Mouse (Mus musculus) forebrain, embryonic 11.5 days (tissue): ENCODE measurements around the gene Sept9. TPM values are rescaled to one million over a fixed set of nuclear protein-coding genes. Genes with fewer than 3 reads are reported as not detected.

Experiments used
- ATAC-seq: fragments of 200-750 bp; cut with Nextera tagmentation; replicated peaks from 2 replicates; pipeline ENCODE4 v1.8.0; 2017; ENCODE audit warnings: moderate TSS enrichment; ENCODE audit not compliant: low FRiP score
- DNase-seq: peaks from one replicate; pipeline ENCODE4 v3.0.0-alpha.2; 2017; ENCODE audit warnings: low spot score
- H3K27ac ChIP-seq: fragments of 300-500 bp; sonication (generic); 2 replicates; pipeline ENCODE4 v1.5.1; 2014; ENCODE audit warnings: low read depth, low read length
- H3K27me3 ChIP-seq: fragments of 300-500 bp; sonication (generic); 2 replicates; pipeline ENCODE4 v1.6.1; 2014; ENCODE audit warnings: mild to moderate bottlenecking, low read length, mixed read lengths; ENCODE audit not compliant: control insufficient read depth, insufficient read depth
- H3K36me3 ChIP-seq: fragments of 300-500 bp; sonication (generic); 2 replicates; pipeline ENCODE4 v1.6.1; 2014; ENCODE audit warnings: mild to moderate bottlenecking, low read length, moderate library complexity, mixed read lengths; ENCODE audit not compliant: control insufficient read depth, insufficient read depth
- H3K4me1 ChIP-seq: fragments of 300-500 bp; sonication (generic); replicated peaks from 2 replicates; pipeline ENCODE4 v1.6.1; 2014; ENCODE audit warnings: low read length, mixed read lengths; ENCODE audit not compliant: control insufficient read depth, insufficient read depth
- H3K4me2 ChIP-seq: fragments of 300-500 bp; sonication (generic); 2 replicates; pipeline ENCODE4 v1.6.1; 2014; ENCODE audit warnings: low read depth, mild to moderate bottlenecking, low read length, moderate library complexity, mixed read lengths; ENCODE audit not compliant: severe bottlenecking
- H3K4me3 ChIP-seq: fragments of 300-500 bp; sonication (generic); 2 replicates; pipeline ENCODE4 v1.5.1; 2014; ENCODE audit warnings: low read depth, low read length
- H3K9ac ChIP-seq: fragments of 300-500 bp; sonication (generic); 2 replicates; pipeline ENCODE4 v1.6.1; 2014; ENCODE audit warnings: low read length
- H3K9me3 ChIP-seq: fragments of 300-500 bp; sonication (generic); 2 replicates; pipeline ENCODE4 v1.6.1; 2016; ENCODE audit warnings: low read length, mixed read lengths; ENCODE audit not compliant: control insufficient read depth
- WGBS: fragments of 180-500 bp; shearing (Covaris S2); extraction: QIAGEN DNeasy Blood & Tissue Kit; methylation state at CpG from one replicate; pipeline ENCODE4 v1.1.7; 2014; 5-methylcytosine and 5-hydroxymethylcytosine counted together
- polyA plus RNA-seq: library from polyadenylated mRNA; unstranded; fragments of >200 nt; fragmentation: Nextera tagmentation; extraction: Ambion mirVana; gene quantifications from 2 replicates; pipeline ENCODE4 v1.2.1, GENCODE M21; 2014

Sept9 gene
- polyA plus RNA-seq, 1 experiment from 2014 or later = 172 TPM

DNA sequence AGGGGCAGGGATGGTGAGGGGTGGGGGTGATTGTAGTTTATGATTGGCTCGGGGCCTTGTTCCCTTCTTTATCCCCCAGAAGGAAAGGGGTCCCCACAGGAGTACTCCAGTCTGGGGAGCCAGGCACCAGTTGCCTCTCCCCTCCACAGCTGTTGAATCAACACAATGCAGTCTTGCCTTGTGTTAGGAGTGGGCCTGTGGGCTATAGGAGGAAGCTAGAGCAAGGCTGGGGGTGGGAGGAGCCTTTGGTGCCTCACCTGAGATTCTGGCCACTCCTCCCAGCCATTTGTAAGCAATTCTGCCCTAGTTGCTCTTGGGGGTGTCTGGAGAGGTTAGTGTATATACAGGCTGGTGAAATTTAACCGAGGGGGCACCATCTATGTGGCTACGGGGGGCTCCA is 88.3 kb downstream of the Sept9 start:
- H3K9ac ChIP-seq = no peak overlapping the region
- peaks cover 6% of the 10 kb centered on the region for H3K36me3 ChIP-seq
- peaks cover 16% of the 10 kb centered on the region for H3K4me1 ChIP-seq
- no peak overlapping the region for H3K27ac ChIP-seq
- no peak overlapping the region for H3K4me3 ChIP-seq
- H3K9me3 ChIP-seq = no peaks in the 10 kb centered on the region
- H3K27me3 ChIP-seq = no peaks in the 10 kb centered on the region
- H3K4me2 ChIP-seq = no peak overlapping the region
- WGBS = 89% methylated on average over 3 of the region's 3 CpGs
- no peak for DNase-seq
- no peak for ATAC-seq

DNA sequence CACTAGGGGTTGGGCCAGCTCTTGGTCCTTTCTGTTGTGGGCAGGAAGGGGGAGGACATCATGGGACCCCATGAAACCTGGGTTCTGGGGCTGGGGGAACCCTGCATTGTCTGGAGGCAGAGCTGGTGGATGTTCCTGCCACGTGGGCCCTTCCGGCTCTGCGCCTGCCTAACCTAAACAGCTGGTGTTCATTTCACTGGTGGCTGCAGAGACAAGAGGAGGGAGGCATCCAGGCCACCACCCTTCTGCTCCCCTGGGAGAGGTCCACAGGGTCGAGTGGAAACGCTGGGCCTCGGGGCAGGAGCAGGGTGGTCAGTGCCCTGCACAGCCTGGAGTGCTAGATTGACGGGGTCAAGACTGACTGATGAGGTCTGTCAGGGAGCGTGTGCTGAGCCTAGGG is 89.3 kb downstream of the Sept9 start:
- 88% methylated on average over 8 of the region's 8 CpGs for WGBS
- Histone ChIP-seq H3K27me3 (no peaks in the 10 kb centered on the region), H3K27ac (no peak overlapping the region), H3K9me3 (no peaks in the 10 kb centered on the region), H3K9ac (no peak overlapping the region), H3K4me3 (no peak overlapping the region), H3K36me3 (peaks cover 6% of the 10 kb centered on the region), H3K4me1 (peaks cover 14% of the 10 kb centered on the region), H3K4me2 (no peak overlapping the region)
- ATAC-seq (no peak), DNase-seq (no peak)

DNA sequence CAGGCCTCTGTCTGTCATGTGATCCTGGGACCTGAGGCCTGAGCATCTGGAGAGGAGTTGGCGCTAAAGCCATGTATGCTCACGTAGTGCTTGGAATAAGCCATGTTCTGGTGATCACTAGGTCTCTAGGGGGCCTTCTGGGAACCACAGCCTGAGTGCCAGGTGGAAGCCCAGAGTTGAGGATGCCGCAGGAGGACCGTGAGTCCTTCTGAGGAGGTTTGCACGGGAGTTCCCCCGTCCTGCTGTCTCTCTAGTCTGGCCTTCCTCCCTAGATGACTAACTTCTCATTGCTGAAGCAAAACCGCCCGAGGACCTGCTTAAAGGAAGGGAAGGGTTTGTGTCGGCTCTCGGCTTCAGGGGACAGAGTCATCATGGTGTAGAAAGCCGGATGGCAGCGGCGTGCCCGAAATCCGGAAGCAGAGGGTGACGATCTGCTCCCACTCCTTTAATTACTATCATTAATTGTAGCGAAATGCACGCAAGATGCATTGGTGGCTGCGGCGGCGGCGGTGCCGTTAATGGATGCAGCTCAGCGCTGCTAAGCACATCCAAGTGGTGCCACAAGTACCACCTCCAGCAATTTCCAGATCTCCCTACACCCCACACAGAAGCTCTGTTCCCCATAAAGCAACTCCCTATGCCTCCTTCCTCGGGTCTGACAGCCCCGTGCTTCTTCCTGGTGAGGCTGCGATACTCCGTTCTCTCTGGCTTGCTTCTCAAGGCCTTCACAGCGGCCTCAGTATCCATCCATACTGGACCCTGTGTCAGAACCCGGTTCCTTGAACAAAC is 92.0 kb downstream of the Sept9 start:
- no peak for DNase-seq
- Histone ChIP-seq H3K9ac (no peak overlapping the region), H3K9me3 (no peaks in the 10 kb centered on the region), H3K4me3 (no peak overlapping the region), H3K4me2 (no peak overlapping the region), H3K36me3 (peaks cover 6% of the 10 kb centered on the region), H3K27me3 (no peaks in the 10 kb centered on the region), H3K27ac (no peak overlapping the region), H3K4me1 (no peaks in the 10 kb centered on the region; the same call in 1 of the 2 replicates)
- no peak for ATAC-seq
- WGBS = 96% methylated on average over 30 of the region's 30 CpGs

DNA sequence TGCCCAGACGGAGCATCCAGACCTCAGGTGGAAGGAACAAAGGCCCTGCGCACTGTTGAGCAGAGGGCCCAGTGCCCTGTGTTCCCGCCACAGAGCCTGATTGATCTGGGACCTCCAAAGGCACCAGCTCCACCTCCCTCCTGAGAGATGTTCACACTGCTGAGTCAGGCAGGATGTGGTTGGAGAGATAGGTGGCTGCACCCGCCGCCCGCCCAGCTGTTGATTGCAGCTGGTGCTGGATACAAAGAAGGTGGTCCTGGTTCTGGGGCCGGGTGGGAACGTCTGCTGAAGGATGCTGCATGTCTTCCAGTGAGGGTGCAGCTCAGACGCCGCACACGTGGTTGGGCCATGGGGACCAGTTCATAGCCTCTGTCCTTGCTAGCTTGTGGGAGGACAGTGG is 93.0 kb downstream of the Sept9 start:
- no peaks in the 10 kb centered on the region for H3K9me3 ChIP-seq
- H3K9ac ChIP-seq = no peak overlapping the region
- DNase-seq = no peak
- H3K4me3 ChIP-seq = no peak overlapping the region
- H3K36me3 ChIP-seq = peaks cover 10% of the 10 kb centered on the region
- no peak overlapping the region for H3K4me2 ChIP-seq
- ATAC-seq = no peak
- no peak overlapping the region for H3K27ac ChIP-seq
- no peaks in the 10 kb centered on the region; the same call in 1 of the 2 replicates for H3K4me1 ChIP-seq
- 91% methylated on average over 11 of the region's 11 CpGs for WGBS
- H3K27me3 ChIP-seq = no peaks in the 10 kb centered on the region

DNA sequence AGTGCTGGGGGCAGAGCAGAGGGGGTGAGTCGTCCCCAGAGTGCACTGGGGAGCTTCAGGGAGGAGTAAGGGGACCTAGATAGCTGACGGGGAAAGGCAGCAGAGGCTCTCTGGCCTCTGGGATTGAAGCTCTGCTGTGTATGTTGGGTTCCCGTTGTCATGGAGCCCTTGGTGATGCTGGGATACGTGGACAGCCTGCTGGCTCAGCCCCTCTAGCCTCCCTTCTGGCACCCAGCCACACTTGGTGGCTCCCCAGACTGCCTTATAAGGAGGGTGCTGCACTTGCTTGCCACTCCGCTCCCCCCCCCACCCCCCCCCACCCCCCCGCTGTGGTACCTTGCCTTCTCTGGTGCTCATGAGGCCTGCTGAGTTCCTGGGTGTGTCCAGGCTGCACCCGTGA is 95.8 kb downstream of the Sept9 start:
- Histone ChIP-seq H3K9me3 (no peaks in the 10 kb centered on the region), H3K9ac (no peak overlapping the region), H3K36me3 (peaks cover 10% of the 10 kb centered on the region), H3K4me1 (no peaks in the 10 kb centered on the region; the same call in 1 of the 2 replicates), H3K4me2 (no peak overlapping the region), H3K27ac (no peak overlapping the region), H3K27me3 (no peaks in the 10 kb centered on the region), H3K4me3 (no peak overlapping the region)
- ATAC-seq (no peak), DNase-seq (no peak)
- 74% methylated on average over 7 of the region's 7 CpGs for WGBS

DNA sequence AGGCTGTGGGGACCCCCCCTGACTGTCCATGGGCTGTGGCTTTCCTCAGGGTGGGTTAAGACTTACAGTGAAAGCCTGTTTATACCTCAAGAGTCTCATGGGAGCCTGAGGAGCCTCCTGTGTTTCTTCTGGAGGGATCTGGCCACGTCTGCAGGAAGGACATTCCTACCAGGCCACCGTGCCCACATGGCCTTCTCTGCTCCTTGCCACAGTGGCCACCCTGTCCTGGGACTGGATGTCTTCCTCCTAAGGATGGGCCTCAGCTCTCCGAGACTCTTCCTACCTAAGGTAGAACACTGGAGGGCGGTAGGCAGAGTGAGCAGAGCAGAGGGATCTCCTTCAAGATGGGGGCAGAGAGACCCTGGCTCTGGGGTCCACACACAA is 96.6 kb downstream of the Sept9 start:
- Histone ChIP-seq H3K27ac (no peak overlapping the region), H3K4me3 (no peak overlapping the region), H3K9ac (no peak overlapping the region), H3K9me3 (no peaks in the 10 kb centered on the region), H3K4me2 (no peak overlapping the region), H3K4me1 (no peaks in the 10 kb centered on the region; the same call in 1 of the 2 replicates), H3K36me3 (peaks cover 4% of the 10 kb centered on the region), H3K27me3 (no peaks in the 10 kb centered on the region)
- WGBS = 79% methylated on average over 4 of the region's 4 CpGs
- DNase-seq (no peak), ATAC-seq (no peak)

DNA sequence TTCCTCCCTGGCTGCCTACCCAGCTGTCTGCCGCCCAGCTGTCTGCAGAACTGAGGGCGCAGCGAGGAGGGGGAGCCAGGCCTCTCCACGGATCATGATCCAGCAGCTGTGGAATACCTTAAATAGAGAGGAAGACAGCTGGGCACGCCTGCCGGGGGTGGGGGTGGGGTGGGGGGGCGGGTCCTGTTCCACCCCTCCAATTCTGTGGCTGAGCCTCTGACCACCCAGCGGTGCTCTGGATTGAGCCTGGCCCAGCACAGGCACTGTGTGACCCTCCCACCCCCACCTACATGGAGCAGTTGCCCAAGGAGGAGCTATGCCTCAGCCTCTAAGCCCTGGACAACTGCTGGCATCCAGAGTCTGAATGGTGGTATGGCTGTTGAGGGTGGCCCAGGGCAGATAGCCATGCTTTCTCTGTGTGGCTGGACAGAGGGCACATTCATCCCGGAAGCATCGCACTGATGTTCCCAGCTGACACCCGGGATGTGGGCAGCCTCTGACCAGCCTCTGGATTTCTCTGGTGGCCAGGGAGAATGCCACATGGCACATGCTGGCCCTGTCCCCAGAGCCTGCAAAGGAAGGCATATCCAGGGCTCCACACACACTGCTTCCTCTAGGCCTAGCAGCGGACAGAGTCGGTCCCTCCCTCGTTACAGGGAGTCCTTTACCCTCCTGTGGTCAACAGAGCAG is 97.2 kb downstream of the Sept9 start:
- H3K36me3 ChIP-seq = peaks cover 4% of the 10 kb centered on the region
- no peak overlapping the region for H3K4me3 ChIP-seq
- DNase-seq = no peak
- H3K27ac ChIP-seq = no peak overlapping the region
- H3K9ac ChIP-seq = no peak overlapping the region
- H3K27me3 ChIP-seq = no peaks in the 10 kb centered on the region
- no peaks in the 10 kb centered on the region for H3K9me3 ChIP-seq
- H3K4me2 ChIP-seq = no peak overlapping the region
- no peaks in the 10 kb centered on the region; the same call in 1 of the 2 replicates for H3K4me1 ChIP-seq
- no peak for ATAC-seq
- WGBS = 83% methylated on average over 14 of the region's 14 CpGs

DNA sequence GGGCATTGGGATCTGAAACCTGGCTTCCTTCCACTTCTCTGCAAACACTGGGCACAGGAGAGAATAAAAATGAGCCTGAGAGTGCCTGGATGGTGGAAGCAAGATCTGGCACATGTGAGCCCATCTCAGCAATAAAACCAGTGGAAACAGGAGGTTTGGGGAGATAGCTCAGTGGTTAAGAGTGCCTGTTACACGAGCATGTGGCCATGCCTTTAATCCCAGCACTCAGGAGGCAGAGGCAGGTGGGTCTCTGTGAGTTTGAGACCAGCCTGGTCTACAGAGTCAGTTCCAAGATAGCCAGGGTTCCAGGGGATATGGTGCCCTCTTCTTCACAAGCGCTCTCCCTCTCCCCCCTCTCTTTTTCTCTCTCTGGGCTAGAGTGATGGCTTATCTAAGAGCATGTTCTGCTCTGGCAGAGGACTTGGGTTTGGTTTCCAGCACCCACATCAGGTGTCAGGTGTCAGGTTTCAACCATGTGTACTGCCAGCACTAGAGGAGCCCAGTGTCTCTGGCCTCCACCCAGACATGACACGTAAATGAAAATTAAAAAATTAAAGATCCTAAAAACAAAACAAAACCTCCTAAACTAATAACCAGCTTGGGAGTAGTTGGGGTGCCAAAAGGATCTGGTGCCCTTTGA is 97.8 kb downstream of the Sept9 start:
- Histone ChIP-seq H3K27me3 (no peaks in the 10 kb centered on the region), H3K9me3 (no peaks in the 10 kb centered on the region), H3K9ac (no peak overlapping the region), H3K4me1 (no peaks in the 10 kb centered on the region; the same call in 1 of the 2 replicates), H3K27ac (no peak overlapping the region), H3K4me3 (no peak overlapping the region), H3K4me2 (no peak overlapping the region), H3K36me3 (peaks cover 4% of the 10 kb centered on the region)
- WGBS = 95% methylated on average over 3 of the region's 3 CpGs
- DNase-seq (no peak), ATAC-seq (no peak)
